Mouse (Mus musculus): ENCODE measurements around the gene Rint1.

- TF ChIP-seq CTCF (IDR thresholded peaks at IDR 0.05; ENCODE audit: borderline replicate concordance, insufficient read depth, low read depth, low read length): no peak
- no peak for TF ChIP-seq POLR2A (IDR thresholded peaks at IDR 0.05; ENCODE audit: borderline replicate concordance, insufficient read depth, low read length)
Measured at GRCm38 (mm10) chr5:23856164-23856563, 68.7 kb downstream of the Rint1 start.

All from cerebellum, adult 2 months (tissue).